Mouse (Mus musculus): ENCODE results near the gene Gm5127. TPM values are rescaled to one million over a fixed set of nuclear protein-coding genes. Genes with fewer than 3 reads are reported as not detected.

Gene Gm5127
- 1.1 TPM for polyA plus RNA-seq (2017; shearing (Covaris generic))

GRCm38 (mm10) chrX:106582886-106583285 lies at the start of gene Gm5127:
Gene Gm5127, plus strand, starts transcription at chrX:106583186.

GRCm38 (mm10) chrX:106603386-106603785 lies 20.4 kb downstream of the Gm5127 start, which contains the start of gene Cysltr1:
Gene Cysltr1, minus strand, starts transcription at chrX:106603679.

Other genes with a start within 250 kb of the Gm5127 start
- gene Fndc3c1, start 97.8 kb upstream of the Gm5127 start, polyA plus RNA-seq (2017; shearing (Covaris generic)) = not detected
- 2.4 TPM for gene Cysltr1, start 20.5 kb downstream of the Gm5127 start, polyA plus RNA-seq (2017; shearing (Covaris generic))

Measured in activated CD4-positive, CD25-positive, alpha-beta regulatory T cell, adult 9 weeks (primary cell).